Mouse (Mus musculus) ES-Bruce4 (cell line): ENCODE data around the gene Twist2. TPM values are rescaled to one million over a fixed set of nuclear protein-coding genes. Genes with fewer than 3 reads are reported as not detected.

Experiments
- H3K27ac ChIP-seq: 2 replicates; pipeline ENCODE4 v1.5.1; 2012; ENCODE audit warnings: low read length, inconsistent platforms; ENCODE audit not compliant: insufficient read depth
- H3K27me3 ChIP-seq: 2 replicates; pipeline ENCODE4 v1.6.1; 2012; ENCODE audit warnings: mild to moderate bottlenecking, low read length, inconsistent platforms; ENCODE audit not compliant: control insufficient read depth, poor library complexity, insufficient read depth, severe bottlenecking
- H3K36me3 ChIP-seq: 2 replicates; pipeline ENCODE4 v1.6.1; 2012; ENCODE audit warnings: inconsistent platforms, mild to moderate bottlenecking, low read length, moderate library complexity; ENCODE audit not compliant: control insufficient read depth, poor library complexity, insufficient read depth, severe bottlenecking
- H3K4me1 ChIP-seq: one replicate; pipeline ENCODE4 v1.8.1; 2011; ENCODE audit warnings: low read length; ENCODE audit not compliant: control insufficient read depth, insufficient read depth
- H3K4me3 ChIP-seq: 2 replicates; pipeline ENCODE4 v1.5.1; 2011; ENCODE audit warnings: low read depth, mild to moderate bottlenecking, low read length
- H3K9ac ChIP-seq: 2 replicates; pipeline ENCODE4 v1.6.1; 2012; ENCODE audit warnings: low read depth, mild to moderate bottlenecking, inconsistent platforms; ENCODE audit not compliant: poor library complexity, severe bottlenecking
- H3K9me3 ChIP-seq: replicated peaks from 2 replicates; pipeline ENCODE4 v1.6.1; 2012; ENCODE audit warnings: mild to moderate bottlenecking, low read length, inconsistent platforms; ENCODE audit not compliant: control insufficient read depth, poor library complexity, insufficient read depth, severe bottlenecking
- CTCF ChIP-seq: IDR thresholded peaks from one replicate; pipeline ENCODE4 v1.8.1; 2011; ENCODE audit warnings: low read depth, low read length
- EP300 ChIP-seq: IDR thresholded peaks from 2 replicates; pipeline ENCODE4 v1.6.1; 2011; ENCODE audit warnings: low read depth, low read length; ENCODE audit not compliant: insufficient read depth
- POLR2A ChIP-seq: IDR thresholded peaks from one replicate; pipeline ENCODE4 v1.8.1; 2011; ENCODE audit warnings: low read length; ENCODE audit not compliant: insufficient read depth
- polyA plus RNA-seq: library from polyadenylated mRNA; stranded (reverse); fragments of >200 nt; gene quantifications from 2 replicates; pipeline ENCODE4 v1.2.4, GENCODE M21; 2011; ENCODE audit warnings: low read depth; ENCODE audit not compliant: missing spikeins, insufficient read depth, insufficient read length

Gene Twist2
- polyA plus RNA-seq, 1 experiment, result 2.9 TPM

- no peak overlapping the region for H3K9ac ChIP-seq
- H3K4me3 ChIP-seq, result no peak overlapping the region
- no peaks in the 10 kb centered on the region for H3K36me3 ChIP-seq
- TF ChIP-seq CTCF, result no peak
- no peak for TF ChIP-seq POLR2A
- TF ChIP-seq EP300, result no peak
- H3K27me3 ChIP-seq, result no peaks in the 10 kb centered on the region
- no peaks in the 10 kb centered on the region for H3K9me3 ChIP-seq
- H3K27ac ChIP-seq, result no peak overlapping the region
- H3K4me1 ChIP-seq, result no peaks in the 10 kb centered on the region
These were observed 71.3 kb downstream of the Twist2 start for GRCm38 (mm10) chr1:91872388-91873059.

- no peak overlapping the region for H3K4me3 ChIP-seq
- TF ChIP-seq CTCF, result no peak
- no peak for TF ChIP-seq EP300
- TF ChIP-seq POLR2A, result no peak
- H3K9me3 ChIP-seq, result no peaks in the 10 kb centered on the region
- H3K27ac ChIP-seq, result no peak overlapping the region
- no peaks in the 10 kb centered on the region for H3K36me3 ChIP-seq
- no peaks in the 10 kb centered on the region for H3K4me1 ChIP-seq
- no peak overlapping the region for H3K9ac ChIP-seq
- no peaks in the 10 kb centered on the region for H3K27me3 ChIP-seq
These were observed 72.5 kb downstream of the Twist2 start for GRCm38 (mm10) chr1:91873572-91874285.

GRCm38 (mm10) chr1:91874633-91875032, 73.4 kb downstream of the Twist2 start:
- peak; percentile 88 for TF ChIP-seq CTCF
- TF ChIP-seq EP300, result no peak
- Histone ChIP-seq H3K4me3 (no peak overlapping the region), H3K36me3 (no peaks in the 10 kb centered on the region), H3K27ac (no peak overlapping the region), H3K9ac (no peak overlapping the region), H3K4me1 (no peaks in the 10 kb centered on the region), H3K9me3 (no peaks in the 10 kb centered on the region), H3K27me3 (no peaks in the 10 kb centered on the region)

- no peaks in the 10 kb centered on the region for H3K27me3 ChIP-seq
- TF ChIP-seq POLR2A, result no peak
- no peak for TF ChIP-seq CTCF
- TF ChIP-seq EP300, result no peak
- no peak overlapping the region for H3K4me3 ChIP-seq
- no peaks in the 10 kb centered on the region for H3K9me3 ChIP-seq
- no peaks in the 10 kb centered on the region for H3K4me1 ChIP-seq
- no peak overlapping the region for H3K9ac ChIP-seq
- no peak overlapping the region for H3K27ac ChIP-seq
- no peaks in the 10 kb centered on the region for H3K36me3 ChIP-seq
These were observed 73.9 kb downstream of the Twist2 start for GRCm38 (mm10) chr1:91875042-91875720.

GRCm38 (mm10) chr1:91878696-91879095, 77.4 kb downstream of the Twist2 start:
- Histone ChIP-seq H3K36me3 (no peaks in the 10 kb centered on the region), H3K9ac (no peak overlapping the region), H3K27ac (no peak overlapping the region), H3K27me3 (no peaks in the 10 kb centered on the region), H3K4me1 (no peaks in the 10 kb centered on the region), H3K9me3 (no peaks in the 10 kb centered on the region), H3K4me3 (no peak overlapping the region)
- no peak for TF ChIP-seq EP300
- no peak for TF ChIP-seq POLR2A
- no peak for TF ChIP-seq CTCF

GRCm38 (mm10) chr1:91880156-91880555, 78.9 kb downstream of the Twist2 start:
- no peaks in the 10 kb centered on the region for H3K36me3 ChIP-seq
- H3K9ac ChIP-seq, result no peak overlapping the region
- no peak overlapping the region for H3K4me3 ChIP-seq
- no peaks in the 10 kb centered on the region for H3K9me3 ChIP-seq
- no peak for TF ChIP-seq EP300
- TF ChIP-seq POLR2A, result no peak
- TF ChIP-seq CTCF, result no peak
- no peaks in the 10 kb centered on the region for H3K4me1 ChIP-seq
- H3K27ac ChIP-seq, result no peak overlapping the region
- H3K27me3 ChIP-seq, result no peaks in the 10 kb centered on the region
